Mouse (Mus musculus) liver, adult 2 months (tissue): Measurements from ENCODE around the gene 2810408A11Rik. TPM values are rescaled to one million over a fixed set of nuclear protein-coding genes. Genes with fewer than 3 reads are reported as not detected.
"Not testable (repeated sequence)": the region's sequence is repeated elsewhere in the genome, so short reads cannot be mapped to it uniquely, and the experiment has no call there.

Source experiments
- DNase-seq: peaks from one replicate; pipeline ENCODE4 v3.0.0-alpha.2; 2011; ENCODE audit warnings: low read depth, low spot score; ENCODE audit errors: extremely low read depth
- H3K27ac ChIP-seq: fragments of 200-500 bp; replicated peaks from 2 replicates; pipeline ENCODE4 v1.5.1; 2012; ENCODE audit warnings: low read depth, mild to moderate bottlenecking, control low read depth, inconsistent platforms, low read length; ENCODE audit not compliant: insufficient read depth
- H3K27me3 ChIP-seq: fragments of 200-500 bp; 2 replicates; pipeline ENCODE4 v1.6.1; 2012; ENCODE audit warnings: mild to moderate bottlenecking, moderate library complexity, low read length, inconsistent platforms; ENCODE audit not compliant: control insufficient read depth, insufficient read depth
- H3K36me3 ChIP-seq: fragments of 200-500 bp; 2 replicates; pipeline ENCODE4 v1.6.1; 2012; ENCODE audit warnings: low read length, inconsistent platforms; ENCODE audit not compliant: control insufficient read depth, insufficient read depth
- H3K4me1 ChIP-seq: fragments of 200-500 bp; 2 replicates; pipeline ENCODE4 v1.6.1; 2011; ENCODE audit warnings: low read length; ENCODE audit not compliant: control insufficient read depth, insufficient read depth
- H3K4me3 ChIP-seq: fragments of 200-500 bp; 2 replicates; pipeline ENCODE4 v1.5.1; 2011; ENCODE audit warnings: low read depth, mild to moderate bottlenecking, control low read depth, low read length, moderate library complexity; ENCODE audit not compliant: insufficient read depth
- H3K79me2 ChIP-seq: fragments of 200-500 bp; 2 replicates; pipeline ENCODE4 v1.6.1; 2012; ENCODE audit warnings: inconsistent platforms, mild to moderate bottlenecking, low read length, moderate library complexity; ENCODE audit not compliant: control insufficient read depth, insufficient read depth
- H3K9ac ChIP-seq: fragments of 200-500 bp; 2 replicates; pipeline ENCODE4 v1.6.1; 2012; ENCODE audit warnings: low read depth, mild to moderate bottlenecking, control low read depth, inconsistent platforms, low read length
- CTCF ChIP-seq: fragments of 200-500 bp; IDR thresholded peaks from 2 replicates; pipeline ENCODE4 v1.5.1; 2011; ENCODE audit warnings: low read depth, low read length, control low read depth
- POLR2A ChIP-seq: fragments of 200-500 bp; IDR thresholded peaks from 2 replicates; pipeline ENCODE4 v1.6.1; 2011; ENCODE audit warnings: low read length, control low read depth; ENCODE audit not compliant: insufficient read depth; ENCODE audit errors: extremely low read depth
- WGBS: fragments of 180-500 bp; shearing (Covaris S2); methylation state at CpG from one replicate; pipeline ENCODE4 v1.1.7; 2018; 5-methylcytosine and 5-hydroxymethylcytosine counted together
- polyA plus RNA-seq: library from polyadenylated mRNA; depleted of rRNA; stranded (reverse); fragments of >200 nt; gene quantifications from 2 replicates; pipeline ENCODE4 v1.2.3, GENCODE M21; 2012
- total RNA-seq: library from RNA; depleted of rRNA; stranded (reverse); fragments of >200 nt; gene quantifications from 2 replicates; pipeline ENCODE4 v1.2.3, GENCODE M21; 2014

Gene 2810408A11Rik
- total and polyA plus RNA-seq, 2 experiments = 0.06 to 0.18 TPM

- TF ChIP-seq POLR2A = no peak
- no peak for TF ChIP-seq CTCF
- Histone ChIP-seq H3K27ac (no peak overlapping the region), H3K27me3 (no peaks in the 10 kb centered on the region), H3K4me3 (no peak overlapping the region), H3K9ac (no peak overlapping the region), H3K4me1 (no peaks in the 10 kb centered on the region), H3K79me2 (no peaks in the 10 kb centered on the region), H3K36me3 (no peaks in the 10 kb centered on the region)
- WGBS = 96% methylated on average over 2 of the region's 2 CpGs
- DNase-seq = no peak
Measured at GRCm38 (mm10) chr11:69870289-69871069, 30.3 kb downstream of the 2810408A11Rik start.

DNA sequence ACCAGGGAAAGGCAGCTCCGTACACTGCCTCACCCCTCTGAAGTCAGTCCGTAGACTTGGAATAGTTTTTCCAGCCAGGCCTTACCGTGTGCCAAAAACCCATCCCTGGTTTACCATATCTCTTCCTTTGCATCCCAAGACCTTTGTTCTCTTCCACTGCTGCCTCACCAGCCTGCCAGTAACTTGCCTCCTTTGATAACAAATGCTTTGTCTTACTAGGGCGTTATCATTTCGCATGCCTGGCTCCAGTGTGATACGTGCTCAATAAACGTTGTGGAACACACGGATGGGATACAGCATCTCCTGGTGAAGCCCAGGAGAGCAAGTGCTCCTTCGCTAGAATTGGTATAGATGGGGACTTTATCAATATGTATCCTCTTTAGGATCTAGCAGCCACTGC is 33.5 kb downstream of the 2810408A11Rik start:
- Histone ChIP-seq H3K27me3 (no peaks in the 10 kb centered on the region), H3K4me3 (no peak overlapping the region), H3K9ac (no peak overlapping the region), H3K79me2 (no peaks in the 10 kb centered on the region), H3K4me1 (no peaks in the 10 kb centered on the region), H3K36me3 (no peaks in the 10 kb centered on the region), H3K27ac (no peak overlapping the region)
- no peak for DNase-seq
- 61% methylated on average over 9 of the region's 9 CpGs for WGBS
- TF ChIP-seq CTCF (no peak), POLR2A (no peak)

DNA sequence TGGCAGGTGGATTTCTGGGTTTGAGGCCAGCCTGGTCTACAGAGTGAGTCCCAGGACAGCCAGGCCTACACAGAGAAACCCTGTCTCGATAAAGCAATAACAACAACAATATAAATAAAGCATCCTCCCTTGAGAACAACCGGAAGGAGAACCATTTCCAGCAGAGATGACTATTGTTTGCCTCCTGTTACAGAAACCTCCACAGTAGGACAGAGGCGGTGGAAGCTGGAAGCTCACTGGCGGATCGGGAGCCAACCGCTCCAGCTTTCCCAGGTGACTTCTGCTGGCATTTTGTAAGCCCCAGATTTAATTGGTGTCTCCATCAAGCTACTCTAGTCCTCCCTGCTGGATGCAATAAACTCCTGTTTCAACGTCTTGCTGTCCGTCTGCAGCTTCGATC is 35.2 kb downstream of the 2810408A11Rik start:
- no peaks in the 10 kb centered on the region for H3K79me2 ChIP-seq
- H3K9ac ChIP-seq = no peak overlapping the region
- no peak overlapping the region for H3K27ac ChIP-seq
- WGBS = 83% methylated on average over 9 of the region's 9 CpGs
- no peaks in the 10 kb centered on the region for H3K36me3 ChIP-seq
- no peak for DNase-seq
- H3K4me1 ChIP-seq = no peaks in the 10 kb centered on the region
- no peak overlapping the region for H3K4me3 ChIP-seq
- H3K27me3 ChIP-seq = no peaks in the 10 kb centered on the region
- TF ChIP-seq CTCF (no peak), POLR2A (no peak)

DNA sequence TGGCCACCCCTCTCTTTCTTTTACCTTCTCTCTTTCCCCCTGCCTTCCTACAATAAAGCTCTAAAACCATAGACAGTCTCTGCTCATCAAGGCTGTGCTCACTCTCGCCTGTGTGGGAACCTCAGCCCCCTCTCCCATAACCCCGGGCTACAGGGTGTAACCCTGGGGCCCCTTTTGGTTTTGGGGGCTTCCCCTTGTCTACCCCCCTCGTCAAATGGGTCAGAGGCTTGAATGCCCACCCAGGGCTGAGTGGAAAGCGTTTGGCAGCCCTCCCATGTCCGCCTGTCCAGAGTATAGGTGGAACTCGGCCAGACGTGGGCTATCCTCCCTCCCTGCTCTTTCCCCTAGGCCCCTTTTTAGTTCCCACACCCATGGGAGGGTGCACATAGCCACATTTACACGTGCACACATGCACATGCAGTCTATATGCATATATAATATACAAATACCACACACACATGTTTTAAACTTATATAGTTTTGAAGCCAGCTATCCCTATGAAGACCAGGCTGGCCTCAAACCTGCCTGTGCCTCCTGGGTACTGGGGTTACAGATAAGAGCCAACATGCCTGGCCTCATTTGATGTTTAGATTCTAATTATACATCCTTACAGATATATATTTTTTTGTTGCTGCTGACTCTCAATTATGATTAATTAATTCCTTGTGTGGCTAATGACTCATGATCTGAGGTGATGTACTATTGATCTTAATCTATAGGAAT is 36.5 kb downstream of the 2810408A11Rik start:
- TF ChIP-seq POLR2A (no peak), CTCF (no peak)
- Histone ChIP-seq H3K27me3 (no peaks in the 10 kb centered on the region), H3K4me3 (no peak overlapping the region), H3K9ac (no peak overlapping the region), H3K27ac (no peak overlapping the region), H3K4me1 (no peaks in the 10 kb centered on the region), H3K79me2 (no peaks in the 10 kb centered on the region), H3K36me3 (no peaks in the 10 kb centered on the region)
- no peak for DNase-seq
- 62% methylated on average over 8 of the region's 8 CpGs for WGBS

DNA sequence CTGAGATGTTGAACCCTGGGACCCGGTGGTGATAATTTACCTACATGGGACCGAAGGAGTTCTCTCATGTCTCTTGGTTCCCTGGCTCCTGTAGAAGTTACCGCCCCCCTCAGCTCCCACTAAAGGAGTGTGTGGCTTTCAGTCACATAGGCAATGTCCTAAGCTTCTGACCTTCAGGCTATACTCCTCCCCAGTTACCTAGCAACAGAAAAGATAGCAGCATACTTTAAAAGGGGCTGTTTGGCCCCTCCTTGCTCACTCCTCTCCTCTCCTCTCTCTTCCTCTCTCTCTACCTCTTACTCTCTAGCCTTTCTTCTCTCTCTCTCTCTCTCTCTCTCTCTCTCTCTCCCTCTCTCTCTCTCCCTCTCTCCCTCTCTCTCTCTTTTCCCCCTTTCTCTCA is 37.1 kb downstream of the 2810408A11Rik start:
- H3K36me3 ChIP-seq, H3K27me3 ChIP-seq, DNase-seq, H3K27ac ChIP-seq, H3K4me1 ChIP-seq, H3K4me3 ChIP-seq, H3K79me2 ChIP-seq, H3K9ac ChIP-seq: not testable (repeated sequence)
- WGBS = 76% methylated on average over 3 of the region's 3 CpGs
